In the genomic region with DNA sequence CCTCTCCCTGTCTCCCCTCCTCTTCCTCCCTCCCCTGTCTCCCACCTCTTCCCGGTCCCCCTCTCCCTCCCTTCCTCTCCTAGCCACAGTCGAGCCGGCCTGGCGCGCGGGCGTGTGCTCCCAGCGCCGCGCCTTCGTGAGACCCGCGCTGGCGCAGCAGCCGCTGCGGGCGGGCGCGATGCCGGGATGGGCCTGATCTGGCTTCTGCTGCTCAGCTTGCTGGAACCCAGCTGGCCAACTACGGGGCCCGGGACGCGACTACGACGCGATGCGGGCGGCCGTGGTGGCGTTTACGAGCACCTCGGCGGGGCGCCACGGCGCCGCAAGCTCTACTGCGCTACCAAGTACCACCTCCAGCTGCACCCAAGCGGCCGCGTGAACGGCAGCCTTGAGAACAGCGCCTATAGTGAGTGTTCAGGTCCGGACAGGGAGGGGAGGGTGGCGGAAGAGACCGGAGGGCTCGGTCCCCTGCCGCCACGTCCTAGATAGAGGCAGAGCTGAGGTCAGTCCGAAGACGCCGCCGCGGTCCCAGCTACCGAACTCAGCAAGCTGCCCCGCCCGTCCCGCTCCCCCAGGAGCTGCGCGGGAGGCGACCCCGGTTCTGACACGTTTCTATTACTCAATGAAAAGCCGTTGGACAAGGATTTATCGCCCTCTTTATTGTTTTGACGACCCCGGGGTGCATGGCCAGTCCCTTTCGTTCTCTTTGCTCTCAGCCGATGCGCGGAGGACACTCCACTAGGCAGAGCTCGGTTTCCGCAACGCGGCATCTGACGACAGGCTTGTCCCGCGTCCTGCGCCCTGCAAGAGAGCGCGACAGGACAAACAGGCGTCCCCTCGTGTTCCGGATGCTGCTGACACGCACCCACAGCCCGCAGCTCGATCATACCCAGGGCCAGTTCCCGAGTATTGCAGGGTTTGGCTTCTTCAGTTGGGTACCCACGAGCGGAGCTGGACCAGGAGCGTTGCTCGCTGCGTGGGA, we compare ENCODE assay signal across 8 mouse cellular contexts. TPM values are rescaled to one million over a fixed set of nuclear protein-coding genes. Genes with fewer than 3 reads are reported as not detected.
DNase-seq lines count a peak whose midpoint lies in the region; ATAC-seq lines count a peak whose summit lies in the region.
"Had no signal": no experiment of that assay in that cellular context is flagged by ENCODE, and none has a peak within 500 bp of the region (broad histone marks: within the 10 kb centered on the region; RNA-seq: fewer than 3 reads in every experiment).

No protein-coding gene starts in this region.

- WGBS in hindbrain, embryonic 11.5 days: under 1% methylated on average over 92 of the region's 94 CpGs
- whole genome bisulfite sequencing in midbrain, embryonic 11.5 days: under 1% methylated on average over 94 of the region's 94 CpGs

- no peaks in the 10 kb centered on the region for H3K9me3 ChIP-seq in hindbrain, embryonic 11.5 days (ENCODE audit: control insufficient read depth, low read length)
- no peaks in the 10 kb centered on the region for H3K9me3 ChIP-seq in midbrain, embryonic 11.5 days (ENCODE audit: control insufficient read depth, low read length)

- peak; percentile 57 for ATAC-seq in hindbrain, embryonic 11.5 days (ENCODE audit: low FRiP score)
- peak; percentile 44; the same call in 1 of the 2 replicates for ATAC-seq in midbrain, embryonic 11.5 days (ENCODE audit: low FRiP score)

- no peaks in the 10 kb centered on the region for H3K36me3 ChIP-seq in hindbrain, embryonic 11.5 days (ENCODE audit: control insufficient read depth, insufficient read depth, low read length)
- H3K36me3 ChIP-seq in midbrain, embryonic 11.5 days (ENCODE audit: control insufficient read depth, insufficient read depth, low read length): no peaks in the 10 kb centered on the region

- H3K4me1 ChIP-seq in hindbrain, embryonic 11.5 days (replicated peaks; ENCODE audit: control insufficient read depth, insufficient read depth, low read length): peaks cover 7% of the 10 kb centered on the region
- peaks cover 10% of the 10 kb centered on the region for H3K4me1 ChIP-seq in midbrain, embryonic 11.5 days (ENCODE audit: control insufficient read depth, insufficient read depth, low read length)

- peaks cover 53% of the 10 kb centered on the region for H3K27me3 ChIP-seq in hindbrain, embryonic 11.5 days (ENCODE audit: control insufficient read depth, insufficient read depth, low read length)
- peaks cover 58% of the 10 kb centered on the region for H3K27me3 ChIP-seq in midbrain, embryonic 11.5 days (ENCODE audit: control insufficient read depth, insufficient read depth, low read length)

- H3K9ac ChIP-seq in hindbrain, embryonic 11.5 days (ENCODE audit: low read depth, low read length): 0 out of 2 replicates have a peak overlapping the region, but pooled peaks have one; percentile 3
- H3K9ac ChIP-seq in midbrain, embryonic 11.5 days (ENCODE audit: low read length): peak overlapping the region; percentile 31

- peak; percentile 6 to 15 for DNase-seq in left cerebral cortex, adult 8-10 months (ENCODE audit: low spot score in 2 of 2)
- no peak for DNase-seq in left cerebral cortex, postnatal 4 days
- peak; percentile 66 for DNase-seq in embryo, embryonic 9.5 days (ENCODE audit: extremely low spot score)
- peak; percentile 73 for DNase-seq in hindbrain, embryonic 11.5 days (ENCODE audit: low spot score)
- DNase-seq in midbrain, embryonic 11.5 days (ENCODE audit: low spot score, missing footprints): peak; percentile 95
- DNase-seq in urinary bladder, adult 2 months (ENCODE audit: low spot score): no peak
- no peak for DNase-seq in cerebellum, adult 11-12 months

- intact Hi-C loops in left cerebral cortex, postnatal 4 days (cut with DNase I): no loop called here

- H3K4me2 ChIP-seq in hindbrain, embryonic 11.5 days (replicated peaks; ENCODE audit: low read depth, low read length): peak overlapping the region; percentile 72
- H3K4me2 ChIP-seq in midbrain, embryonic 11.5 days: peak overlapping the region; percentile 53

- H3K4me3 ChIP-seq in hindbrain, embryonic 11.5 days (ENCODE audit: low read depth, low read length): peak overlapping the region; percentile 40
- H3K4me3 ChIP-seq in midbrain, embryonic 11.5 days (ENCODE audit: low read depth, low read length): peak overlapping the region; percentile 32

- no peak overlapping the region for H3K27ac ChIP-seq in hindbrain, embryonic 11.5 days (ENCODE audit: low read depth, low read length)
- H3K27ac ChIP-seq in midbrain, embryonic 11.5 days (ENCODE audit: low read depth, low read length): no peak overlapping the region

RNA-seq across cellular contexts. Expression of a gene that starts 0.9 kb away (rescaled TPM):
- total RNA-seq in left cerebral cortex, adult 8-10 months (2022): 1 to 10 TPM; 1.0 to 1.9 (median 1.4) TPM
- total RNA-seq in left cerebral cortex, postnatal 4 days (2021): under 1 TPM; 0.44 to 0.72 TPM
- polyA plus RNA-seq in hindbrain, embryonic 11.5 days (2014; fragmentation: Nextera tagmentation; extraction: Ambion mirVana): 0.59 and 1.1 TPM in 2 replicates
- polyA plus RNA-seq in midbrain, embryonic 11.5 days (2014; fragmentation: Nextera tagmentation; extraction: Ambion mirVana): 1.1 TPM in 2 replicates
- not detected in 2 replicates for polyA plus RNA-seq in urinary bladder, adult 2 months (2012; rRNA removed)

RNA-seq across cellular contexts. Expression of a gene that starts 8.4 kb away (rescaled TPM):
- not detected for total RNA-seq in left cerebral cortex, adult 8-10 months (2022)
- not detected for total RNA-seq in left cerebral cortex, postnatal 4 days (2021)
- polyA plus RNA-seq in hindbrain, embryonic 11.5 days (2014; fragmentation: Nextera tagmentation; extraction: Ambion mirVana): 0.04 TPM in 1 of 2 replicates, not detected in the other
- polyA plus RNA-seq in midbrain, embryonic 11.5 days (2014; fragmentation: Nextera tagmentation; extraction: Ambion mirVana): not detected in 2 replicates
- polyA plus RNA-seq in urinary bladder, adult 2 months (2012; rRNA removed): not detected in 2 replicates
- polyA plus RNA-seq: spleen, adult 2 months had no signal

RNA-seq across cellular contexts. Expression of a gene that starts 57.5 kb away (rescaled TPM):
- not detected for total RNA-seq in left cerebral cortex, adult 8-10 months (2022)
- total RNA-seq in left cerebral cortex, postnatal 4 days (2021): under 1 TPM; 0.26 to 0.62 TPM
- 60.2 and 68.2 TPM in 2 replicates for polyA plus RNA-seq in hindbrain, embryonic 11.5 days (2014; fragmentation: Nextera tagmentation; extraction: Ambion mirVana)
- polyA plus RNA-seq in midbrain, embryonic 11.5 days (2014; fragmentation: Nextera tagmentation; extraction: Ambion mirVana): 89.0 and 104 TPM in 2 replicates
- polyA plus RNA-seq in urinary bladder, adult 2 months (2012; rRNA removed): not detected in 2 replicates
- polyA plus RNA-seq: spleen, adult 2 months had no signal

Comparison
In these comparisons a context has a peak if more than half of its experiments do, and no peak if none do; other contexts are left out.
1. DNase-seq: peak in left cerebral cortex, adult 8-10 months (2 of 2), embryo, embryonic 9.5 days (single experiment), hindbrain, embryonic 11.5 days (single experiment) and midbrain, embryonic 11.5 days (single experiment); none in left cerebral cortex, postnatal 4 days (single experiment), urinary bladder, adult 2 months (single experiment) and cerebellum, adult 11-12 months (single experiment).
2. RNA of a gene that starts 57.5 kb away (polyA plus RNA-seq): 89.0 to 104 TPM in midbrain, embryonic 11.5 days and 60.2 to 68.2 TPM in hindbrain, embryonic 11.5 days; not detected in urinary bladder, adult 2 months; every median in the first group is over 10 times any median in the second.